Comparison of ENCODE assay signal across 10 mouse cellular contexts in genomic region chr13:31475845-31476244, GRCm38 (mm10).
DNase-seq lines count a peak whose midpoint lies in the region; ATAC-seq and TF ChIP-seq lines count a peak whose summit lies in the region.
"Had no signal": no experiment of that assay in that cellular context is flagged by ENCODE, and none has a peak within 500 bp of the region (broad histone marks: within the 10 kb centered on the region; RNA-seq: fewer than 3 reads in every experiment).

No protein-coding gene starts in this region.

- 64% methylated on average over 3 of the region's 3 CpGs for WGBS in kidney, postnatal 0 days
- WGBS in kidney, embryonic 14.5 days, result 75% methylated on average over 3 of the region's 3 CpGs

- no peak for TF ChIP-seq CTCF in kidney, postnatal 0 days (IDR thresholded peaks at IDR 0.05; ENCODE audit: low read depth)

- H3K4me1 ChIP-seq in kidney, postnatal 0 days (replicated peaks; ENCODE audit: insufficient read depth, low read length), result no peaks in the 10 kb centered on the region
- H3K4me1 ChIP-seq in kidney, embryonic 14.5 days (ENCODE audit: control insufficient read depth, insufficient read depth, low read length), result no peaks in the 10 kb centered on the region
- H3K4me1 ChIP-seq: embryonic facial prominence, embryonic 12.5 days had no signal

- no peak overlapping the region for H3K4me3 ChIP-seq in kidney, postnatal 0 days (replicated peaks; ENCODE audit: low read depth, low read length)
- H3K4me3 ChIP-seq in kidney, embryonic 14.5 days (ENCODE audit: low read length), result no peak overlapping the region
- H3K4me3 ChIP-seq: embryonic facial prominence, embryonic 12.5 days had no signal

- H3K36me3 ChIP-seq in kidney, postnatal 0 days (ENCODE audit: insufficient read depth, low read length), result no peaks in the 10 kb centered on the region
- no peaks in the 10 kb centered on the region for H3K36me3 ChIP-seq in kidney, embryonic 14.5 days (ENCODE audit: control insufficient read depth, insufficient read depth, low read length)
- H3K36me3 ChIP-seq: embryonic facial prominence, embryonic 12.5 days had no signal

- no peak overlapping the region for H3K27ac ChIP-seq in kidney, postnatal 0 days
- H3K27ac ChIP-seq in kidney, embryonic 14.5 days (ENCODE audit: low read depth, low read length), result no peak overlapping the region
- H3K27ac ChIP-seq: embryonic facial prominence, embryonic 12.5 days had no signal

- no peak overlapping the region for H3K4me2 ChIP-seq in kidney, postnatal 0 days (ENCODE audit: low read length)
- H3K4me2 ChIP-seq in kidney, embryonic 14.5 days (replicated peaks; ENCODE audit: low read depth, low read length), result no peak overlapping the region
- H3K4me2 ChIP-seq: embryonic facial prominence, embryonic 12.5 days had no signal

- H3K9me3 ChIP-seq in kidney, postnatal 0 days (replicated peaks; ENCODE audit: low read length), result no peaks in the 10 kb centered on the region
- H3K9me3 ChIP-seq in kidney, embryonic 14.5 days (ENCODE audit: control insufficient read depth, low read length), result no peaks in the 10 kb centered on the region
- H3K9me3 ChIP-seq: embryonic facial prominence, embryonic 12.5 days had no signal

- no peaks in the 10 kb centered on the region for H3K27me3 ChIP-seq in kidney, postnatal 0 days (ENCODE audit: insufficient read depth, low read length)
- H3K27me3 ChIP-seq in kidney, embryonic 14.5 days (ENCODE audit: control insufficient read depth, insufficient read depth, low read length), result no peaks in the 10 kb centered on the region
- H3K27me3 ChIP-seq: embryonic facial prominence, embryonic 12.5 days had no signal

- DNase-seq in adrenal gland, postnatal 14 days, result peak; percentile 26
- DNase-seq in adrenal gland, postnatal 4 days (ENCODE audit: low spot score in 2 of 2), result no peak
- peak; percentile 59 for DNase-seq in kidney, postnatal 0 days (ENCODE audit: low spot score)
- DNase-seq in frontal cortex, adult 2 months (ENCODE audit: extremely low spot score in 1 of 2, low spot score in 1 of 2), result peak; percentile 10 to 71
- peak; percentile 14 for DNase-seq in lung, postnatal 36 days
- DNase-seq in spleen, adult 18-20 months, result no peak
- no peak for DNase-seq in B cell, adult 2 months
- DNase-seq: thymus, adult 2 months had no signal

- H3K9ac ChIP-seq in kidney, postnatal 0 days (ENCODE audit: low read depth, low read length), result no peak overlapping the region
- no peak overlapping the region for H3K9ac ChIP-seq in kidney, embryonic 14.5 days (ENCODE audit: low read depth, low read length)
- H3K9ac ChIP-seq: embryonic facial prominence, embryonic 12.5 days had no signal

- ATAC-seq in kidney, postnatal 0 days (replicated peaks; ENCODE audit: low FRiP score, low read depth), result no peak
- ATAC-seq in kidney, embryonic 14.5 days (ENCODE audit: low FRiP score, low TSS enrichment), result no peak

Comparison
In these comparisons a context has a peak if more than half of its experiments do, and no peak if none do; other contexts are left out.
1. DNase-seq: peak in adrenal gland, postnatal 14 days (single experiment), kidney, postnatal 0 days (single experiment), frontal cortex, adult 2 months (2 of 2) and lung, postnatal 36 days (single experiment); none in adrenal gland, postnatal 4 days (0 of 2), spleen, adult 18-20 months (0 of 2) and B cell, adult 2 months (0 of 2).